Mouse (Mus musculus) kidney, adult 2 months (tissue): Measurements from ENCODE around the gene Mgmt. TPM values are rescaled to one million over a fixed set of nuclear protein-coding genes. Genes with fewer than 3 reads are reported as not detected.

Experiments
- DNase-seq: peaks from one replicate; pipeline ENCODE4 v3.0.0; 2021
- H3K27ac ChIP-seq: fragments of 200-500 bp; 2 replicates; pipeline ENCODE4 v1.5.1; 2012; ENCODE audit warnings: low read depth, low read length, control low read depth, inconsistent platforms; ENCODE audit not compliant: insufficient read depth
- H3K27me3 ChIP-seq: fragments of 200-500 bp; replicated peaks from 2 replicates; pipeline ENCODE4 v1.6.1; 2012; ENCODE audit warnings: mild to moderate bottlenecking, moderate library complexity, low read length, inconsistent platforms; ENCODE audit not compliant: control insufficient read depth, insufficient read depth
- H3K36me3 ChIP-seq: fragments of 200-500 bp; 2 replicates; pipeline ENCODE4 v1.6.1; 2012; ENCODE audit warnings: mild to moderate bottlenecking, moderate library complexity, low read length, inconsistent platforms; ENCODE audit not compliant: control insufficient read depth, insufficient read depth
- H3K4me1 ChIP-seq: fragments of 200-500 bp; 2 replicates; pipeline ENCODE4 v1.6.1; 2011; ENCODE audit warnings: low read length; ENCODE audit not compliant: control insufficient read depth, insufficient read depth
- H3K4me3 ChIP-seq: fragments of 200-500 bp; 2 replicates; pipeline ENCODE4 v1.5.1; 2011; ENCODE audit warnings: mild to moderate bottlenecking, low read depth, low read length, control low read depth; ENCODE audit not compliant: insufficient read depth
- CTCF ChIP-seq: fragments of 200-500 bp; conservative IDR thresholded peaks from 2 replicates; pipeline ENCODE4 v1.5.1; 2011; ENCODE audit warnings: low read depth, mild to moderate bottlenecking, control low read depth, low read length, moderate library complexity, mixed read lengths; ENCODE audit not compliant: insufficient read depth, insufficient read length
- POLR2A ChIP-seq: fragments of 200-500 bp; IDR thresholded peaks from one replicate; pipeline ENCODE4 v1.6.1; 2011; ENCODE audit warnings: low read depth, low read length, control low read depth
- WGBS: fragments of 180-500 bp; shearing (Covaris S2); methylation state at CpG from one replicate; pipeline ENCODE4 v1.1.7; 2018; 5-methylcytosine and 5-hydroxymethylcytosine counted together
- polyA plus RNA-seq: library from polyadenylated mRNA; depleted of rRNA; stranded (reverse); fragments of >200 nt; gene quantifications from 2 replicates; pipeline ENCODE4 v1.2.3, GENCODE M21; 2012

Gene Mgmt
- polyA plus RNA-seq, 1 experiment = 5.1 TPM

DNA sequence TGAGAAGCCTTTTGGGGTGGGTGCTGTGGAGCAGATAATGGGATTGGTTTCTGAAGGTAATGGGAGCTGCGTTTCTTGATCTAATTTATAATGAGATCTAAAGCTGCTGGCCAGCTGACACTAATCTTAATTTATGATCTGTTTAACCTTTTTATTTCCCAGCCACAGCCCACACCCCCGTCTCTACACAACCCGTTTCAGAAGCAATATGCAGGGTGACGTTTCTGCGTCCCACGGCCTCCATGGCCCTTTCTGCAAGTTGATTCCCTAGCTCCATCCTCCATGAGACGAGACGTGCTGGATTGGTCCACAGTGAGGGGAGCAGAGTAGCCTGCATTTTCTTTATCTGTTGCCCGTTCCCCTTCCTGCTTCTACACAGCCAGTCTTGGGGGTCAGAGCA is 31.8 kb downstream of the Mgmt start:
- TF ChIP-seq POLR2A (no peak), CTCF (no peak)

DNA sequence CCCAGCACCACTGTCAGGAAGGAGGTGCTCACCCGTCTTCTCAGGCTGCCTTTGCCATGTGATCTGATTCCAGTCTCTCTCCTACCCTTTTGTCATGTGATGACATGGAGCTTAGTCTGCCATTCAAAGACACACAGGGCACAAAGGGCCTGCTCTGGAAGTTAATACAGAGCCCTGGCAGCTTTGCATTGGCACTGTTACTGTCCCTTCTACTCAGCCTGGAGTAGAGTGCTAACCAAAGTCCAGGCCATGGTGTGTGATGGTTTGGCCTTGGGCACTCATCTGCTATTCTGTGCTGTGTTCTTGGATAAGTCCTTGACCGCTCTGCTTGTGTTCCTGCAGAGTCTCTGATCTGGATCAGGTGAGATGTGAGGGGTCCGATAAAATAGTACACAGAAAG is 36.0 kb downstream of the Mgmt start:
- Histone ChIP-seq H3K27ac (no peak overlapping the region), H3K4me1 (no peaks in the 10 kb centered on the region), H3K36me3 (no peaks in the 10 kb centered on the region), H3K27me3 (no peaks in the 10 kb centered on the region), H3K4me3 (no peak overlapping the region)
- peak; percentile 57 for DNase-seq
- WGBS = 84% methylated on average over 3 of the region's 3 CpGs
- TF ChIP-seq POLR2A (no peak), CTCF (no peak)

More for the DNA sequence above, 31.8 kb downstream of the Mgmt start:
- no peaks in the 10 kb centered on the region for H3K36me3 ChIP-seq
- H3K27ac ChIP-seq = no peak overlapping the region
- H3K27me3 ChIP-seq = no peaks in the 10 kb centered on the region
- no peak for DNase-seq
- 76% methylated on average over 9 of the region's 9 CpGs for WGBS
- H3K4me1 ChIP-seq = no peaks in the 10 kb centered on the region
- no peak overlapping the region for H3K4me3 ChIP-seq

DNA sequence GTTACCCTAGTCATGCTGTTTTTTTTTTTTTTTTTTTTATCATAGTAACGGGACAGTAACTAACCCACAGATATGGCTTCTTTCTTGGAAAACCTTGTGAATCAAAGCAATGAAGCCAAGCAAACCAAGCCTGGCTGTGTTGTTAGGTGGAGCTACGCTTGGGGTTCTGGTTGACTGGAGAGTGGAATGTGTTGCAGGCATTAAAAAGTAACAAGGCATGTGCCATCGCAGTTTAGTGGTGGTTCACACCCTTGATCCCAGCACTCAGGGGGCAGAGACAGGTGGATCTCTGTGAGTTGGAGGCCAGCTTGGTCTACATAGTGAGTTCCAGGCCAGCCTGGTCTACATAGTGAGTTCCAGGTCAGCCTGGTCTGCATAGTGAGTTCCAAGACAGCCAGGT is 39.0 kb downstream of the Mgmt start:
- Histone ChIP-seq H3K4me1 (no peaks in the 10 kb centered on the region), H3K27me3 (no peaks in the 10 kb centered on the region), H3K4me3 (no peak overlapping the region), H3K36me3 (no peaks in the 10 kb centered on the region), H3K27ac (no peak overlapping the region)
- no peak for TF ChIP-seq POLR2A
- no peak for TF ChIP-seq CTCF
- WGBS = 37% methylated on average over 3 of the region's 3 CpGs
- peak; percentile 83 for DNase-seq

DNA sequence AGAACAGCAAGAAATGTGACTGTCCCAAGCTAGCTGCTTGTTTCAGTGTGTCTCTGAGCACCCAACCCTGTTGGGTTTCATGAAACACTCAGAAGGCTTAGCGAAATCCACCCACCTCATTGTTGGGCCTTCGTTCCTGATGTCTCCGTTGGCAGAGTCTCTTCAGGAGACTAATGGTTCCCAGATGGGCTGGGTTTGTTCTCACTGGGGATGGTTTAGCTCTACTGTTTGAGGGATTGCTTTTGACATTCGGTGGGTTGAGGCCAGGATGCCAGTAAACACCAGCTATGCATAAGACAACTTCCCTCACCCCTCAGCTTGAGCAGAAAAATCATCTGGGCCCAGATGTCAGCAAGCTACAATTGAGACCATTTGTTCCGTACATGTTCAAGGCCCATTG is 39.9 kb downstream of the Mgmt start:
- TF ChIP-seq POLR2A (no peak), CTCF (no peak)
- H3K27ac ChIP-seq = no peak overlapping the region
- no peaks in the 10 kb centered on the region for H3K36me3 ChIP-seq
- H3K4me1 ChIP-seq = no peaks in the 10 kb centered on the region
- H3K27me3 ChIP-seq = no peaks in the 10 kb centered on the region
- no peak overlapping the region for H3K4me3 ChIP-seq
- DNase-seq = peak; percentile 7
- 96% methylated on average over 5 of the region's 5 CpGs for WGBS

DNA sequence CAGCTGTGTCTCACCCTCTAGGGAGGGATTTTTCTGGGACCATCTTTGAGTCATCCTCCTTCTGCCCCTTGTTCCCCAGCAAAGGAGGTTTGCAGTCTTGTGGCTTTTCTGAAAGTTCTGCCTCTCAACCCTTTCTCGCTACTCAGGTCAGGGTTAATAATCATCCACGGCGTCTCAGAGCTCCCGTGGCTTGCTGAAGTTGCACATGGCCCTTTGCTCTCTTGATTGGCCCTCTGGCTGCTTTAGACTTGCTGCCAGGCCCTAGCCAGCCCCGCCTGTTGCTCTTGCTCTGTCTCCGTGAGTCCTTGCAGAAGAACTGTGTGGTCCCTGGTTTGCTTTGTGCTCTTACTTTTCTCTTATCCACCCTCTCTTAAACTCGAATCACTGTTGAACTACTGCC is 40.4 kb downstream of the Mgmt start:
- Histone ChIP-seq H3K4me3 (no peak overlapping the region), H3K27ac (no peak overlapping the region), H3K36me3 (no peaks in the 10 kb centered on the region), H3K27me3 (no peaks in the 10 kb centered on the region), H3K4me1 (no peaks in the 10 kb centered on the region)
- peak; percentile 90 for DNase-seq
- TF ChIP-seq CTCF = no peak
- TF ChIP-seq POLR2A = no peak
- 48% methylated on average over 7 of the region's 7 CpGs for WGBS

DNA sequence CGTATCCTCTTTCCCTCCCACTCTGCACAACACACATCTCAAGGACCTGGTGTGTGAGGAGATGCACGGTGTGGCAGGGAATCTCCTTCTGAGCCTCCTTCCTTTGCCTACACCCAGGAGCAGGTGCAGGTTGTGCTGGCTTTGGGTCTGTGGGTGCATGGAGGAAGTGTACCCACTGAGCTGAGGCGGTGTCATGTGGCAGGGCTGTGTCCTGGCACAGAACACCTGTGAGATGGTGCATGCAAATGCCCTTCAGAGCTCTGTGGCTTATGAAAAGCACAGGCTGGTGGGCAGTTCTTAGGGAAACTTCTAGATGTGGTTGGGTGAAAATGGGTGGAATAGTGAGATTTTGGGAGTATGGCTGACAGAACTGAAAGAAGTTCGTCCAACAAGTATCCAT is 44.0 kb downstream of the Mgmt start:
- H3K4me1 ChIP-seq = no peaks in the 10 kb centered on the region
- no peaks in the 10 kb centered on the region for H3K27me3 ChIP-seq
- DNase-seq = peak; percentile 13
- H3K36me3 ChIP-seq = no peaks in the 10 kb centered on the region
- TF ChIP-seq POLR2A (no peak), CTCF (no peak)
- WGBS = 73% methylated on average over 4 of the region's 4 CpGs
- H3K4me3 ChIP-seq = no peak overlapping the region
- no peak overlapping the region for H3K27ac ChIP-seq

DNA sequence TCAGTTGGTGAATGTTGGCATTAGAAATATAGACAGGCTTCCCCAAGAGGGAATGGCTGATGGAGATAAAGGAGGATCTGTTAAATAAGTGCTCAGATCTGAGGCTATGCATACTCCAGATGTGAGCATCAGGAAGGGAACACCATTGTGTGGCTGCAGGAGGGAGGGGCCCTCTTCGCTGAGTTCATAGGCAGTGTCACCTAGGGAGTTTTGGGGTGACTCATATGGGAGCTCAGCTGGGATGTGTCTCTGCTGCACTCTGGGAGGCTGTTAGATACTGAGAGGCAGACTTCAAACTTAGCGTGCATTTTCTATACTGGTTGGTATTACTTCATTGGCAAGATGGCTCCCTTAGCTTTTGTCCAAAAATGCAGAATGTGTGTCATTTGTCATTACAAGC is 48.0 kb downstream of the Mgmt start:
- Histone ChIP-seq H3K27ac (no peak overlapping the region), H3K27me3 (no peaks in the 10 kb centered on the region), H3K4me1 (no peaks in the 10 kb centered on the region), H3K36me3 (no peaks in the 10 kb centered on the region), H3K4me3 (no peak overlapping the region)
- DNase-seq = no peak
- TF ChIP-seq POLR2A = no peak
- TF ChIP-seq CTCF = no peak
- WGBS = 92% methylated on average over 2 of the region's 2 CpGs

DNA sequence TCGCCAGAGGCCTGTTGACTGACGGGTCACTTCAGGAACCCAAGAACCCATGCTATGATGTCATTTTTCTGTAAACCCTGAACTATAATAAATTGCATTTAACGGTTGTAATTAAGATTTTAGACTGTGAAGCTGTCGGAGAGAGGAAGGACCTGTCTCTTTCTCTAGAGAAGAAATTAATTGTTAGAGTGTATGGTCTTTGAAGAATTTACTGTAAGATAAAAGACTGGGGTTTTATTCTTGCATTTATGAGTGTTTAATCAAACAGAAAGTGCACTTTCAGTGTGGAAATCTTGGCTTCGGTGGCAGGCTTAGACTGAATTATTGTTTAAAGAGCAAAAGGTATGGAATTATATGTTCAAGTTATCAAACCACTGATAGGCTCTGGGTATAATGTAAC is 49.5 kb downstream of the Mgmt start:
- no peak for DNase-seq

More for the DNA sequence above, 49.5 kb downstream of the Mgmt start:
- 79% methylated on average over 5 of the region's 5 CpGs for WGBS
- H3K36me3 ChIP-seq = no peaks in the 10 kb centered on the region
- H3K27ac ChIP-seq = no peak overlapping the region
- no peak overlapping the region for H3K4me3 ChIP-seq
- TF ChIP-seq POLR2A (no peak), CTCF (no peak)
- no peaks in the 10 kb centered on the region for H3K27me3 ChIP-seq
- H3K4me1 ChIP-seq = no peaks in the 10 kb centered on the region
